Mouse (Mus musculus) small intestine, adult 2 months (tissue): ENCODE data around the gene Adcy4. TPM values are rescaled to one million over a fixed set of nuclear protein-coding genes. Genes with fewer than 3 reads are reported as not detected.

ENCODE experiments used
- H3K27ac ChIP-seq: fragments of 200-500 bp; 2 replicates; pipeline ENCODE4 v1.5.1; 2012; ENCODE audit warnings: low read depth, low read length, control low read depth, inconsistent platforms; ENCODE audit not compliant: insufficient read depth
- H3K27me3 ChIP-seq: fragments of 200-500 bp; 2 replicates; pipeline ENCODE4 v1.6.1; 2012; ENCODE audit warnings: mild to moderate bottlenecking, moderate library complexity, low read length, inconsistent platforms; ENCODE audit not compliant: control insufficient read depth, insufficient read depth
- H3K36me3 ChIP-seq: fragments of 200-500 bp; 2 replicates; pipeline ENCODE4 v1.6.1; 2012; ENCODE audit warnings: mild to moderate bottlenecking, low read length, control low read depth, inconsistent platforms; ENCODE audit not compliant: control insufficient read depth, insufficient read depth
- H3K4me1 ChIP-seq: fragments of 200-500 bp; 2 replicates; pipeline ENCODE4 v1.6.1; 2012; ENCODE audit warnings: low read length, inconsistent platforms, mixed read lengths; ENCODE audit not compliant: control insufficient read depth, insufficient read depth, insufficient read length
- H3K4me3 ChIP-seq: fragments of 200-500 bp; 2 replicates; pipeline ENCODE4 v1.5.1; 2012; ENCODE audit warnings: low read depth, mild to moderate bottlenecking, control low read depth, inconsistent platforms, low read length, moderate library complexity
- CTCF ChIP-seq: fragments of 200-500 bp; IDR thresholded peaks from 2 replicates; pipeline ENCODE4 v1.5.1; 2012; ENCODE audit warnings: low read depth, mild to moderate bottlenecking, control low read depth, inconsistent platforms, low read length, moderate library complexity, mixed read lengths; ENCODE audit not compliant: insufficient replicate concordance, insufficient read length; ENCODE audit errors: extremely low read depth
- POLR2A ChIP-seq: fragments of 200-500 bp; IDR thresholded peaks from 2 replicates; pipeline ENCODE4 v1.6.1; 2012; ENCODE audit warnings: low read depth, mild to moderate bottlenecking, control low read depth, inconsistent platforms, low read length, moderate library complexity
- WGBS: fragments of 180-500 bp; shearing (Covaris S2); methylation state at CpG from one replicate; pipeline ENCODE4 v1.1.7; 2018; 5-methylcytosine and 5-hydroxymethylcytosine counted together
- polyA plus RNA-seq: library from polyadenylated mRNA; depleted of rRNA; stranded (reverse); fragments of >200 nt; gene quantifications from 2 replicates; pipeline ENCODE4 v1.2.3, GENCODE M21; 2012

Adcy4 gene
- polyA plus RNA-seq, 1 experiment = 6.1 TPM

DNA sequence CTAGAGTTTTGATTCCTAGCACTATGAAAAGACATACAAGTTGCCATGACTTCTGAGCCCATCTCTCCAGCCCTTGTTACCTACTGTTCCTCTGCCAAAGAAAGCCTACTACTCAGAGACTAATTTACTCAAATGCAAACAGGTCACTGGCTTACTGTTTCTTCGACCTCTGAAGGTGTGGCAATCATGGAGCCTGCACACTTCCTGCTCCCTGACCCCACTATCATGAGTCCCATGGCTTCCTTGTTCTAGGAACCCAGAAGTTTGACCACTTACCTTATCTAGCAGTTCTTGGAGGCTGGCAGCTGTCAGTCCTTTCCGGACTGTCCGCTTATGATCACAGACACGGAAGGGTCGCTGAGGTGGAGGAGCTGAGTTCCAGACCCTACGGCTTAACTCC is 26.3 kb downstream of the Adcy4 start:
- H3K36me3 ChIP-seq = peaks cover 38% of the 10 kb centered on the region
- WGBS = 23% methylated on average over 6 of the region's 6 CpGs
- H3K4me1 ChIP-seq = peaks cover 6% of the 10 kb centered on the region
- peak overlapping the region; percentile 68 for H3K4me3 ChIP-seq
- H3K27me3 ChIP-seq = 0 out of 2 replicates have a peak, but pooled peaks cover 9% of the 10 kb centered on the region
- peak overlapping the region; percentile 100 for H3K27ac ChIP-seq
- no peak for TF ChIP-seq CTCF
- TF ChIP-seq POLR2A = peak; percentile 14; the same call in 1 of the 2 replicates

- Histone ChIP-seq H3K4me3 (0 out of 2 replicates have a peak overlapping the region, but pooled peaks have one; percentile 1), H3K36me3 (peaks cover 29% of the 10 kb centered on the region), H3K27me3 (no peaks in the 10 kb centered on the region), H3K27ac (no peak overlapping the region), H3K4me1 (peaks cover 8% of the 10 kb centered on the region)
- 77% methylated on average over 10 of the region's 10 CpGs for WGBS
- TF ChIP-seq CTCF (no peak), POLR2A (no peak)
These were observed 36.6 kb downstream of the Adcy4 start for GRCm38 (mm10) chr14:55747051-55747847.

DNA sequence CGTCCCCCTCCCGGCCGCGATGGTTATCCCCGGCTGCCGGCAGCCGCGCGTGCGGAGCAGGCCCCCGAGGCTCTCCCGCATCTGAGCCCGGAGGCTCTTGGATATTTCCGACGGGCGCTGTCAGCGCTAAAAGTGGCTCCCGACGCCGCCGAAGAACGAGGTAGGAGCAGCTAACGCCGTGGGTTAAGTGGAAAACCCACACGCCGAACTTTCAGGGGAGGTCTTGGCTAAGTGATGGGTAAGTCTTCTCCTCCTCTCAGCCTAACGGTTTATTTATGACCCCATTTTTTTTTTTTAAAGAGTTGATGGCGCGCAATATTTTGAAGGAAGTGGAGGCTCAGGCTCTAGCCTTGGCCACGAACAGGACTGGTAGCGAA is 38.0 kb downstream of the Adcy4 start:
- peaks cover 8% of the 10 kb centered on the region for H3K4me1 ChIP-seq
- WGBS = under 1% methylated on average over 31 of the region's 31 CpGs
- no peak overlapping the region for H3K27ac ChIP-seq
- no peaks in the 10 kb centered on the region for H3K27me3 ChIP-seq
- TF ChIP-seq CTCF (no peak), POLR2A (no peak)
- H3K4me3 ChIP-seq = peak overlapping the region; percentile 89
- H3K36me3 ChIP-seq = peaks cover 24% of the 10 kb centered on the region

DNA sequence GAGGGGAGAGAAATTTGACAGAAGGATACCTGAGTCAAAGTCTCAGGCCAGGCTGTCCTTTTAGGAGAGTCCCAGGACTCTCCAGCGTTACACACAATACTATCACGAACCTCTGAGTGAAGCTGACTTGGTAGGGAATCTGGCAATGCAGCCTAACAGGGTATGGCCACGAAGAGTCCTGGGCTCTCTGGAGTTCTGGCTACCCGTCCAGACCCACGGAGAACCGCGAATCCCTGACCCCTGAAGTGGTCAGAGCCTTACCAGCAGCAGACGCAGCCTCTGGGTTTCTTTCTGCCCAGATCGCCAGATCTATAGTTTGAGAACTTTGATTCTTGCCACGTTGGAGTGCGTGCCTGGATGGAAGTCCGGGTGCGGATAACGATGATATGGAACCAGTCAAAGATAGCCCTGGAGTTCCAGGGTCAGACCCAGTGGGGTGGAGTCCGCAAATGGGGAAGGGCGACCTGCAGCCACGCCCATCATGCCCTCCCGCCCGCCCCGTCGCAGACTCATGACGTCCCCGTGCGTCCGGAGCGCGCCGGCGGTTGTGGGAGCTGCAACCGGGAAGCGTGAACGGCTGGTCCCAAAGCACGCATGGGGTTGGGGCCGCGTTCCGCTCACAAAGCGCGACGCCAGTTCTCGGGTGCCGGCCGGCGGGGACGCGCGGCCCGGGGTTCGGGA is 38.6 kb downstream of the Adcy4 start, which contains the start of the genes Dhrs1 and Nop9:
TSS of gene Dhrs1 (minus strand) at position 511 of the 681 bp plus-strand sequence.
TSS of gene Nop9 (plus strand) at position 514 of the 681 bp plus-strand sequence.
- Histone ChIP-seq H3K36me3 (peaks cover 25% of the 10 kb centered on the region), H3K27ac (peak within 1 kb of the TSS; percentile 92), H3K4me3 (peak within 1 kb of the TSS; percentile 89), H3K4me1 (peaks cover 8% of the 10 kb centered on the region), H3K27me3 (no peaks in the 10 kb centered on the region)
- TF ChIP-seq CTCF (no peak), POLR2A (peak; percentile 76)
- under 1% methylated on average over 46 of the region's 48 CpGs for WGBS

DNA sequence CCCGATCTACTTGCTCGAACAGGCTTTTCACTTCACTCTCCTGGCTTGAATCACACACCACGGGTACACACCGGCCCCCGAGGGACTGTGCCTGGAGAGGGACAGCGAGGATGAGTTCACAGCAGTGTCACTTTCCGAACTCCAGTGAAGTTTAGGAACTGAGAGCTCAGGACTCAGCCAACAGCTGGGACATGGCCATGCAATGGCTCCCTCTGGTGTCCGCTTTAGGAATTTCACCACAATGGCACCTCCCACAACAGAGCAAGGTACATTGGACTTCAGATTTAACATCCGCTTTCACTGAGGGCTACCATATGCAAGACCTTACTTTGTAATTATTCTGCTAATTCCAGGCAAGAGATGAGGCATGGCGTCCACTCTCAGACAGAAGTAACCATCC is 40.2 kb downstream of the Adcy4 start:
- Histone ChIP-seq H3K4me3 (peak overlapping the region; percentile 53), H3K27ac (peak overlapping the region; percentile 35; the same call in 1 of the 2 replicates), H3K4me1 (peaks cover 8% of the 10 kb centered on the region), H3K27me3 (no peaks in the 10 kb centered on the region), H3K36me3 (peaks cover 34% of the 10 kb centered on the region)
- 12% methylated on average over 10 of the region's 10 CpGs for WGBS
- TF ChIP-seq CTCF = peak; percentile 94; the same call in 1 of the 2 replicates
- no peak for TF ChIP-seq POLR2A

DNA sequence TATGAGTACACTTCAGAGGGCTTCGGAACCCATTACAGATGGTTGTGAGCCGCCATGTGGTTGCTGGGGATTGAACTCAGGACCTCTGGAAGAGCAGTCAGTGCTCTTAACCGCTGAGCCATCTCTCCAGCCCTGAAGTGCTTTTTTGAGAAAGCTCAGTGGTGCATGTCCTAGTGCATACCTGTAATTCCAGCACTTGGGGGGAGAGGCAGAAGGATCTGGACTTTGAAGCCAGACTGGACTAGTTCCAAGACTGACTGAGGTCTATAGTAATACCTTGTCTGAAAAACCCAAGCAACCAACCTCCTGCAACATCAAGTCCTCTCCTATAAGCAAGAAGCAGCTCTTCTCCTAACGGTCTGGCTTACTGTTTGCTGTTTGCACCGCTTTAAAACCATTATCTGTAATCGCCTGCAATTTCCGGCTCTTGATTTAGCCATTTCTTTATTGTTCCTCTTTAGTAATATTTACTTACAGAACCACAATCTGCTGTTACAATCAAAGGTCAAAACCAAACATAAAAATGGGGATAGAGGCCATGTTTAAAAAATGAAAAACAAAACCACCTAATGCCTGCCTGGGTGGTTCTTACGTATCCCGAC is 46.7 kb downstream of the Adcy4 start:
- no peak overlapping the region for H3K27ac ChIP-seq
- 38% methylated on average over 9 of the region's 9 CpGs for WGBS
- no peak overlapping the region for H3K4me3 ChIP-seq
- H3K36me3 ChIP-seq = peaks cover 31% of the 10 kb centered on the region
- peaks cover 32% of the 10 kb centered on the region; the same call in 1 of the 2 replicates for H3K4me1 ChIP-seq
- H3K27me3 ChIP-seq = no peaks in the 10 kb centered on the region
- TF ChIP-seq CTCF (no peak), POLR2A (no peak)
